In the genomic region with DNA sequence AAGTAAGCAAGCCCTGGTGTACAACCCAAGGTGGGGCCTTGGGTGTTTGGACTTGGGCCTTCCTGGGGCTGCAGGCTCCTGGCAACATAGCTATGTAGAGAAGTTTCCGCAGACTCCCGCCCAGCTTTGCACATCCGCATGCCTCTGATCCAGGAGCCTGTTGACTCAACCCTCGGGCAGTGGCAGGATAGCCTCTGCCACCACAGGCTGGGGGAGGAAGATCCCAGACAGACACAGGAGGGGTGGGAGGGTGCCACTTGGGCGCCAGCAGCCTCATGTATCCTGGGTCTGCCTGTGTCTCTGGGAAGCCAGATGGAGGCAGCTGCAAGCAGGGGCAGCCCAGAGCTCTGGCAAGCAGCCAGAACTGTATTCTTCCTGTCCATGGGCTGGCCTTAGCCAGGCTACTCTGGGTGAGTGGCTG, we compare ENCODE assay signal across 8 mouse cellular contexts. TPM values are rescaled to one million over a fixed set of nuclear protein-coding genes. Genes with fewer than 3 reads are reported as not detected.
DNase-seq lines count a peak whose midpoint lies in the region; ATAC-seq and TF ChIP-seq lines count a peak whose summit lies in the region.

No protein-coding gene starts in this region.

- H3K27me3 ChIP-seq in forebrain, embryonic 14.5 days (replicated peaks; ENCODE audit: control insufficient read depth, insufficient read depth, low read length): peaks cover 8% of the 10 kb centered on the region; the same call in 1 of the 2 replicates
- H3K27me3 ChIP-seq in forebrain, embryonic 12.5 days: peaks cover 52% of the 10 kb centered on the region
- H3K27me3 ChIP-seq in C2C12 (ENCODE audit: control insufficient read depth, insufficient read depth, insufficient read length): no peaks in the 10 kb centered on the region

- no peak overlapping the region for H3ac ChIP-seq in C2C12 (ENCODE audit: control insufficient read depth, insufficient read length, low read depth)

- no peak for TF ChIP-seq CTCF in C2C12 (IDR thresholded peaks at IDR 0.05; ENCODE audit: control insufficient read depth, insufficient read depth, insufficient read length)

- 0 out of 2 replicates have a peak overlapping the region, but pooled peaks have one; percentile 21 for H3K27ac ChIP-seq in forebrain, embryonic 14.5 days (ENCODE audit: low read depth, low read length)
- no peak overlapping the region for H3K27ac ChIP-seq in forebrain, embryonic 12.5 days

- H3K4me2 ChIP-seq in forebrain, embryonic 14.5 days (ENCODE audit: low read length): no peak overlapping the region
- no peak overlapping the region for H3K4me2 ChIP-seq in forebrain, embryonic 12.5 days

- no peak for ATAC-seq in forebrain, embryonic 14.5 days
- ATAC-seq in forebrain, embryonic 12.5 days (ENCODE audit: low FRiP score): no peak
- no peak for ATAC-seq in megakaryocyte-erythroid progenitor cell, adult 5-6 weeks (replicated peaks; ENCODE audit: low FRiP score, low TSS enrichment, poor library complexity, severe bottlenecking)

- H3K36me3 ChIP-seq in forebrain, embryonic 14.5 days (ENCODE audit: control insufficient read depth, insufficient read depth, low read length): no peaks in the 10 kb centered on the region
- H3K36me3 ChIP-seq in forebrain, embryonic 12.5 days (replicated peaks): 0 out of 2 replicates have a peak, but pooled peaks cover 7% of the 10 kb centered on the region
- H3K36me3 ChIP-seq in C2C12 (ENCODE audit: control insufficient read depth, insufficient read depth): peaks cover 10% of the 10 kb centered on the region

- peak; percentile 69 for DNase-seq in forebrain, embryonic 14.5 days (ENCODE audit: low spot score)
- peak; percentile 73 to 76 for DNase-seq in heart, adult 18-20 months
- DNase-seq in kidney, adult 18-20 months: peak; percentile 65
- DNase-seq in lung, postnatal 36 days: peak; percentile 85
- no peak for DNase-seq in natural killer cell, adult 2 months (ENCODE audit: low spot score in 2 of 2)

- H3K79me2 ChIP-seq in C2C12 (ENCODE audit: control insufficient read depth, insufficient read depth): peaks cover 59% of the 10 kb centered on the region

- peaks cover 10% of the 10 kb centered on the region for H3K4me1 ChIP-seq in forebrain, embryonic 14.5 days (ENCODE audit: control insufficient read depth, insufficient read depth, low read length)
- peaks cover 33% of the 10 kb centered on the region for H3K4me1 ChIP-seq in forebrain, embryonic 12.5 days

- no peak overlapping the region for H3K4me3 ChIP-seq in forebrain, embryonic 14.5 days (ENCODE audit: low read depth, low read length)
- H3K4me3 ChIP-seq in forebrain, embryonic 12.5 days (replicated peaks): no peak overlapping the region
- no peak overlapping the region for H3K4me3 ChIP-seq in C2C12 (ENCODE audit: insufficient read depth, poor library complexity, severe bottlenecking)

- H3K79me3 ChIP-seq in C2C12 (ENCODE audit: low read depth): peaks cover 17% of the 10 kb centered on the region

- no peak overlapping the region for H3K9ac ChIP-seq in forebrain, embryonic 14.5 days (ENCODE audit: low read length)
- no peak overlapping the region for H3K9ac ChIP-seq in forebrain, embryonic 12.5 days

- 72% methylated on average over 5 of the region's 5 CpGs for WGBS in forebrain, embryonic 14.5 days
- 81% methylated on average over 5 of the region's 5 CpGs for WGBS in forebrain, embryonic 12.5 days

- H3K9me3 ChIP-seq in forebrain, embryonic 14.5 days (replicated peaks; ENCODE audit: control insufficient read depth, low read length): no peaks in the 10 kb centered on the region
- H3K9me3 ChIP-seq in forebrain, embryonic 12.5 days: no peaks in the 10 kb centered on the region

TF ChIP-seq in C2C12, 6 proteins besides CTCF, POLR2A, EP300 and RAD21:
- no peak for TF ChIP-seq FOSL1 (IDR thresholded peaks at IDR 0.05; ENCODE audit: insufficient read depth, low read length, poor library complexity, severe bottlenecking)
- TF ChIP-seq MYOD1 (IDR thresholded peaks at IDR 0.05; ENCODE audit: control insufficient read depth, insufficient read length, low read depth): peak; percentile 40

RNA-seq across cellular contexts. Expression of a gene that starts 3.6 kb away (rescaled TPM):
- 4.2 and 5.3 TPM in 2 replicates for polyA plus RNA-seq in forebrain, embryonic 14.5 days (2014; fragmentation: Nextera tagmentation; extraction: Ambion mirVana)
- polyA plus RNA-seq in forebrain, embryonic 12.5 days (2016; fragmentation: Nextera tagmentation; extraction: Ambion mirVana): 4.0 and 4.8 TPM in 2 replicates
- polyA plus RNA-seq in C2C12 (2012; fragmentation: generic; extraction: Trizol): 15.8 TPM
- 10 to 100 TPM in 1 of 2 experiments, 1 to 10 TPM in 1; 8.8 to 11.3 TPM for total RNA-seq in heart, adult 18-20 months (2021)
- 1.4 and 2.4 TPM in 2 replicates for total RNA-seq in megakaryocyte-erythroid progenitor cell, adult 5-6 weeks (2014; fragmentation: Nextera tagmentation)
- 1.1 and 2.1 TPM in 2 replicates for total RNA-seq in megakaryocyte-erythroid progenitor cell, adult 5-6 weeks (2017)

RNA-seq across cellular contexts. Expression of a gene that starts 38.8 kb away (rescaled TPM):
- 1.5 TPM in 2 replicates for polyA plus RNA-seq in forebrain, embryonic 14.5 days (2014; fragmentation: Nextera tagmentation; extraction: Ambion mirVana)
- 0.46 and 0.62 TPM in 2 replicates for polyA plus RNA-seq in forebrain, embryonic 12.5 days (2016; fragmentation: Nextera tagmentation; extraction: Ambion mirVana)
- 2.6 TPM for polyA plus RNA-seq in C2C12 (2012; fragmentation: generic; extraction: Trizol)
- total RNA-seq in heart, adult 18-20 months (2021): under 1 TPM; 0.51 to 0.92 TPM
- not detected in 2 replicates for total RNA-seq in megakaryocyte-erythroid progenitor cell, adult 5-6 weeks (2014; fragmentation: Nextera tagmentation)
- 0.88 TPM in 1 of 2 replicates, not detected in the other for total RNA-seq in megakaryocyte-erythroid progenitor cell, adult 5-6 weeks (2017)

RNA-seq across cellular contexts. Expression of a gene that starts 39.1 kb away (rescaled TPM):
- 4.8 and 4.9 TPM in 2 replicates for polyA plus RNA-seq in forebrain, embryonic 14.5 days (2014; fragmentation: Nextera tagmentation; extraction: Ambion mirVana)
- 5.1 and 6.0 TPM in 2 replicates for polyA plus RNA-seq in forebrain, embryonic 12.5 days (2016; fragmentation: Nextera tagmentation; extraction: Ambion mirVana)
- 5.4 TPM for polyA plus RNA-seq in C2C12 (2012; fragmentation: generic; extraction: Trizol)
- total RNA-seq in heart, adult 18-20 months (2021): 10 to 100 TPM; 13.6 to 16.2 TPM
- 2.4 TPM in 1 of 2 replicates, not detected in the other for total RNA-seq in megakaryocyte-erythroid progenitor cell, adult 5-6 weeks (2014; fragmentation: Nextera tagmentation)
- total RNA-seq in megakaryocyte-erythroid progenitor cell, adult 5-6 weeks (2017): 0.56 and 1.4 TPM in 2 replicates

Comparison
In these comparisons a context has a peak if more than half of its experiments do, and no peak if none do; other contexts are left out.
1. DNase-seq: peak in forebrain, embryonic 14.5 days (single experiment), heart, adult 18-20 months (2 of 2), kidney, adult 18-20 months (single experiment) and lung, postnatal 36 days (single experiment); none in natural killer cell, adult 2 months (0 of 2).